Mouse (Mus musculus): ENCODE measurements at regions not wholly inside any gene's neighbourhood (a gene's known extent, or its start where the extent isn't known, plus 50 kb on each side); places are given as distances from the start of the nearest gene placed in this dataset.
"Not testable (repeated sequence)": the region's sequence is repeated elsewhere in the genome, so short reads cannot be mapped to it uniquely, and the experiment has no call there.

GRCm38 (mm10) chr6:13763636-13764035, 76.1 kb downstream of the Gpr85 start:
- H3K27me3 ChIP-seq (ENCODE audit: control insufficient read depth, insufficient read depth, low read length); H3K4me3 ChIP-seq (ENCODE audit: low read depth, low read length); H3K9me3 ChIP-seq (replicated peaks; ENCODE audit: control insufficient read depth, low read length); DNase-seq (ENCODE audit: low spot score); H3K4me2 ChIP-seq (ENCODE audit: low read depth, low read length); H3K36me3 ChIP-seq (replicated peaks; ENCODE audit: control insufficient read depth, insufficient read depth, low read length); ATAC-seq (ENCODE audit: insufficient read depth, low read depth); H3K9ac ChIP-seq (replicated peaks; ENCODE audit: low read depth, low read length); H3K4me1 ChIP-seq (ENCODE audit: control insufficient read depth, insufficient read depth); H3K27ac ChIP-seq (ENCODE audit: low read depth): not testable (repeated sequence)
- 84% methylated on average over 4 of the region's 4 CpGs for WGBS

GRCm38 (mm10) chr6:13759431-13759830, 80.3 kb downstream of the Gpr85 start:
- TF ChIP-seq EP300 (IDR thresholded peaks at IDR 0.05; ENCODE audit: low read depth) (no peak), CTCF (IDR thresholded peaks at IDR 0.05; ENCODE audit: low read depth) (no peak)
- no peak for DNase-seq (ENCODE audit: low spot score)
- Histone ChIP-seq H3K27ac (ENCODE audit: low read depth) (no peak overlapping the region), H3K9ac (replicated peaks; ENCODE audit: low read depth, low read length) (no peak overlapping the region), H3K4me3 (ENCODE audit: low read depth, low read length) (no peak overlapping the region), H3K4me2 (ENCODE audit: low read depth, low read length) (no peak overlapping the region), H3K27me3 (ENCODE audit: control insufficient read depth, insufficient read depth, low read length) (no peaks in the 10 kb centered on the region), H3K4me1 (ENCODE audit: control insufficient read depth, insufficient read depth) (no peaks in the 10 kb centered on the region), H3K9me3 (replicated peaks; ENCODE audit: control insufficient read depth, low read length) (no peaks in the 10 kb centered on the region), H3K36me3 (replicated peaks; ENCODE audit: control insufficient read depth, insufficient read depth, low read length) (no peaks in the 10 kb centered on the region)
- no peak for ATAC-seq (ENCODE audit: insufficient read depth, low read depth)
- 76% methylated on average over 2 of the region's 2 CpGs for WGBS

- no peak overlapping the region for H3K4me3 ChIP-seq (ENCODE audit: low read depth, low read length)
- no peaks in the 10 kb centered on the region for H3K9me3 ChIP-seq (replicated peaks; ENCODE audit: control insufficient read depth, low read length)
- ATAC-seq (ENCODE audit: insufficient read depth, low read depth) (no peak), DNase-seq (ENCODE audit: low spot score) (no peak)
- H3K4me1 ChIP-seq (ENCODE audit: control insufficient read depth, insufficient read depth): no peaks in the 10 kb centered on the region
- TF ChIP-seq EP300 (IDR thresholded peaks at IDR 0.05; ENCODE audit: low read depth) (no peak), CTCF (IDR thresholded peaks at IDR 0.05; ENCODE audit: low read depth) (peak; percentile 9; the same call in 1 of the 2 replicates)
- no peak overlapping the region for H3K9ac ChIP-seq (replicated peaks; ENCODE audit: low read depth, low read length)
- no peak overlapping the region for H3K4me2 ChIP-seq (ENCODE audit: low read depth, low read length)
- no peaks in the 10 kb centered on the region for H3K36me3 ChIP-seq (replicated peaks; ENCODE audit: control insufficient read depth, insufficient read depth, low read length)
- no peaks in the 10 kb centered on the region for H3K27me3 ChIP-seq (ENCODE audit: control insufficient read depth, insufficient read depth, low read length)
- no peak overlapping the region for H3K27ac ChIP-seq (ENCODE audit: low read depth)
Measured at GRCm38 (mm10) chr6:13758946-13759345, 80.8 kb downstream of the Gpr85 start.

- Histone ChIP-seq H3K27ac (ENCODE audit: low read depth) (no peak overlapping the region), H3K36me3 (replicated peaks; ENCODE audit: control insufficient read depth, insufficient read depth, low read length) (no peaks in the 10 kb centered on the region), H3K4me3 (ENCODE audit: low read depth, low read length) (no peak overlapping the region), H3K9me3 (replicated peaks; ENCODE audit: control insufficient read depth, low read length) (no peaks in the 10 kb centered on the region), H3K4me1 (ENCODE audit: control insufficient read depth, insufficient read depth) (no peaks in the 10 kb centered on the region; the same call in 1 of the 2 replicates), H3K4me2 (ENCODE audit: low read depth, low read length) (no peak overlapping the region), H3K9ac (replicated peaks; ENCODE audit: low read depth, low read length) (no peak overlapping the region), H3K27me3 (ENCODE audit: control insufficient read depth, insufficient read depth, low read length) (no peaks in the 10 kb centered on the region)
- no peak for DNase-seq (ENCODE audit: low spot score)
- WGBS: 49% methylated on average over 7 of the region's 7 CpGs
- no peak for ATAC-seq (ENCODE audit: insufficient read depth, low read depth)
- TF ChIP-seq CTCF (IDR thresholded peaks at IDR 0.05; ENCODE audit: low read depth) (no peak), EP300 (IDR thresholded peaks at IDR 0.05; ENCODE audit: low read depth) (no peak)
Measured at GRCm38 (mm10) chr6:13748931-13749638, 71.3 kb upstream of the Bmt2 start.

GRCm38 (mm10) chr6:13747969-13748368, 70.2 kb upstream of the Bmt2 start:
- H3K27ac ChIP-seq (ENCODE audit: low read depth): no peak overlapping the region
- 21% methylated on average over 8 of the region's 8 CpGs for WGBS
- no peak for ATAC-seq (ENCODE audit: insufficient read depth, low read depth)

More at GRCm38 (mm10) chr6:13747969-13748368, 70.2 kb upstream of the Bmt2 start:
- H3K4me1 ChIP-seq (ENCODE audit: control insufficient read depth, insufficient read depth): no peaks in the 10 kb centered on the region; the same call in 1 of the 2 replicates
- no peaks in the 10 kb centered on the region for H3K27me3 ChIP-seq (ENCODE audit: control insufficient read depth, insufficient read depth, low read length)
- no peak for DNase-seq (ENCODE audit: low spot score)
- no peaks in the 10 kb centered on the region for H3K9me3 ChIP-seq (replicated peaks; ENCODE audit: control insufficient read depth, low read length)
- no peak overlapping the region for H3K9ac ChIP-seq (replicated peaks; ENCODE audit: low read depth, low read length)
- no peaks in the 10 kb centered on the region for H3K36me3 ChIP-seq (replicated peaks; ENCODE audit: control insufficient read depth, insufficient read depth, low read length)
- TF ChIP-seq EP300 (IDR thresholded peaks at IDR 0.05; ENCODE audit: low read depth): no peak
- TF ChIP-seq CTCF (IDR thresholded peaks at IDR 0.05; ENCODE audit: low read depth): no peak
- no peak overlapping the region for H3K4me2 ChIP-seq (ENCODE audit: low read depth, low read length)
- no peak overlapping the region for H3K4me3 ChIP-seq (ENCODE audit: low read depth, low read length)
